Mouse (Mus musculus): Measurements from ENCODE around the gene Spata25. TPM values are rescaled to one million over a fixed set of nuclear protein-coding genes. Genes with fewer than 3 reads are reported as not detected.

Gene Spata25
- polyA plus RNA-seq, 1 experiment from 2014 or later: not detected

DNA sequence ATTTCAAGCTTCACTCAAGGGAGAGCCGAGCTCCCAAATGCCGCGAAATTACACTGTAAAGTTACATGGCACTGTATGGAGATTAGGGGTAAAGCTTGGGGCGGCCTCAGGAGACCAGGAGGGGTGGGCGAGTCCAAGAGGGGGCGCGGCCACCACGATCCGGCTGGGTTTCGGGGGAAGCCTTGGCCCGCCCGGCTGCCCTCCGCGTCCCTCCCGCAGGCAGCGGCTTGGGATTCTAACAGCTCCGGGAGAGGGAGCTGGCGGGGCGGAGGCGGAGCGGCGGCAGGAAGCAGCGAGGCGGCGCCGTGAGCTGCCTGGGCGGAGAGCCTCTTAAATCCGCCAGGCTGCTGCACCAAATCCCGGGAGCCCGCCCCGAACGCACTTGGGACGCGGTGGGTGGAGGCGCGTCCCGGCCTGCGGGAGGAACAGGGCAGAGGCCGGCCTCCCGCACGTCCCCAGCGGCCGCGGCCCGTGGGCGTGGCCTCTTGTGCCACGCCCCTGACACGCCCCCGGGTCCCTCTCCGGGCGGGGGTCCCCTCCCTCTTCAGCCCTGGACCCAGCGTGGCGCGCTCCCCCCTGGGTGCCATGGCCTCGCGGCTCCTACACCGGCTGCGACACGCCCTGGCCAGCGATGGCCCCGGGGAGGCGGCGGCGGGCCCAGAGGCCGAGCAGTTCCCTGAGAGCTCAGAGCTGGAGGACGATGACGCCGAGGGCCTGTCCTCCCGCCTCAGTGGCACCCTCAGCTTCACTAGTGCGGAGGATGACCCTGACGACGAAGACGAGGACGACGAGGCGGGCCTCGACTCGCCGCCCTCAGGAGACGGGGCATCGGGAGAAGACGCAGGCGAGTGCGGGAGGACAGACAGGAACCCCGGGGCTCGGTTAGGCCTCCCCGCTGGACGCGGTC lies 42.6 kb downstream of the Spata25 start, which contains the start of gene Snx21:
Gene Snx21 (plus strand): TSS at position 343 of the 907 bp plus-strand sequence.
- WGBS: under 1% methylated on average over 82 of the region's 89 CpGs
- H3K4me2 ChIP-seq (replicated peaks): peak within 1 kb of the TSS; percentile 64
- peak within 1 kb of the TSS; percentile 59 for H3K4me3 ChIP-seq (replicated peaks)
- ATAC-seq: peak; percentile 87
- H3K9ac ChIP-seq (replicated peaks): peak within 1 kb of the TSS; percentile 65
- no peaks in the 10 kb centered on the region for H3K9me3 ChIP-seq
- peaks cover 12% of the 10 kb centered on the region; the same call in 1 of the 2 replicates for H3K27me3 ChIP-seq
- H3K36me3 ChIP-seq: peaks cover 15% of the 10 kb centered on the region
- peaks cover 22% of the 10 kb centered on the region for H3K4me1 ChIP-seq (replicated peaks)
- peak within 1 kb of the TSS; percentile 35; the same call in 1 of the 2 replicates for H3K27ac ChIP-seq

DNA sequence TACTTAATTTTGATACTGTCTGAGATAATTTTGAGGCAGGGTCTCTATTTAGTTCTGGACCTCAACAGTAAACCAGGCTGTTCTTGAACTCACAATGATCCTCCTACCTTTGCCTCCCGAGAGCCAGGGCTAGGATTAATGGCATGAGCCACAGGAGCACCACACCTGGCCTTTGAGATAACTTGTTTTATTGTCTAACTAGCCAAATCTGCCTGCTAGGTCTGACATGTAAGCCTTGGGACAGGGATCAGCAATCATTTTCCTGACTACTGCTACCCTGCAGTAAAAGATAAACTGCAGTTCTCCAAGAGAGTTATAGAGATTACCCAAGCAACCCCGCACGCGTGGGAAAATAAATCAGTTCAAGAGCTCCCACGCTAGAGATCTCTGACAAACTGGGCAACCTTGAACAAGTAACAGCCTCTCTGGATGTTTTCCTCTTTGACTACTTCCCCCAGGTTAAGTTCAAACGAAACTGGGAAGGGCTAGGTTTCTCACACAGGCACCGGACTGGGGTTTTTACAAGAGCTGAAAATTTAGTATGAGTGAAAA lies 43.4 kb downstream of the Spata25 start:
- peaks cover 22% of the 10 kb centered on the region for H3K4me1 ChIP-seq (replicated peaks)
- H3K36me3 ChIP-seq: peaks cover 8% of the 10 kb centered on the region
- H3K4me2 ChIP-seq (replicated peaks): peak overlapping the region; percentile 64
- ATAC-seq: no peak
- WGBS: 21% methylated on average over 7 of the region's 7 CpGs
- peak overlapping the region; percentile 59 for H3K4me3 ChIP-seq (replicated peaks)
- no peaks in the 10 kb centered on the region for H3K9me3 ChIP-seq
- H3K27ac ChIP-seq: no peak overlapping the region
- H3K27me3 ChIP-seq: peaks cover 12% of the 10 kb centered on the region; the same call in 1 of the 2 replicates
- peak overlapping the region; percentile 65 for H3K9ac ChIP-seq (replicated peaks)

DNA sequence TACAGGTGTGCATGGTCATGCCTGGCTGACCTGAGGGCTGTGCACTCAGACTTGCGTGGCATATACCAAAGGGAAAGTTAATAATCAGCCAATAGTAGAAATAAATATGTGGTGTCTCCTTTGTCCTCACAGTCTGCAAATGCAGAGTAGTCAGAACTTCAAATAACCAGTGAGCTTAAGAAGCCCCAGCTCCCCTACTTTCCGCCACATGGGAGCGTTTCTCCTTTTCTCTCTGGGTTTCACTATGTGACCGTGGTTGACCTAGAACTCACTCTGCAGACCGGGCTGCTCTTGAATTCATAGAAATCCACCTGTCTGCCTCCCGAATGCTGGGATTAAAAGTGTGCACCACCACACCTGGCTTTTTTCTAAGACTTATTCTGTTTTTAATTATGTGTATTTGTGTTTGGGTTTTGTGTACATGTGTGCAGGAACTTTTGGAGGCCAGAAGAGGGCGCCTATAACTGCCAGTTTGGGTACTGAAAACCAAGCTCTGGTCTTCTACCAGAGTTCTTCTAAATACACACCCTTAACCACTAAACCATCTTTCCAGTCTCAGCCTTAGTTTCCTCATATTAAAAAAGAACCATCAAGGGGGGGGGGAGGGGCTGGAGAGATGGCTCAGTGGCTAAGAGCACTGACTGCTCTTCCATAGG lies 44.3 kb downstream of the Spata25 start:
- H3K27me3 ChIP-seq: peaks cover 12% of the 10 kb centered on the region; the same call in 1 of the 2 replicates
- no peak for ATAC-seq
- H3K9ac ChIP-seq (replicated peaks): no peak overlapping the region
- WGBS: 76% methylated on average over 7 of the region's 7 CpGs
- no peak overlapping the region for H3K4me2 ChIP-seq (replicated peaks)
- H3K9me3 ChIP-seq: no peaks in the 10 kb centered on the region
- H3K4me3 ChIP-seq (replicated peaks): no peak overlapping the region
- peaks cover 22% of the 10 kb centered on the region for H3K4me1 ChIP-seq (replicated peaks)
- H3K27ac ChIP-seq: no peak overlapping the region
- H3K36me3 ChIP-seq: peaks cover 3% of the 10 kb centered on the region; the same call in 1 of the 2 replicates

GRCm38 (mm10) chr2:164781876-164782275 lies 46.5 kb downstream of the Spata25 start:
- 76% methylated on average over 4 of the region's 4 CpGs for WGBS
- no peak overlapping the region for H3K4me2 ChIP-seq (replicated peaks)
- peaks cover 12% of the 10 kb centered on the region; the same call in 1 of the 2 replicates for H3K27me3 ChIP-seq
- H3K4me1 ChIP-seq (replicated peaks): peaks cover 18% of the 10 kb centered on the region
- no peaks in the 10 kb centered on the region for H3K9me3 ChIP-seq
- H3K4me3 ChIP-seq (replicated peaks): no peak overlapping the region
- no peak for ATAC-seq
- no peak overlapping the region for H3K27ac ChIP-seq
- no peaks in the 10 kb centered on the region for H3K36me3 ChIP-seq
- no peak overlapping the region for H3K9ac ChIP-seq (replicated peaks)

GRCm38 (mm10) chr2:164779481-164780086 lies 48.8 kb downstream of the Spata25 start, which contains the start of gene Tnnc2:
TSS of gene Tnnc2 (minus strand) at chr2:164779967.
- Histone ChIP-seq H3K27me3 (peaks cover 12% of the 10 kb centered on the region; the same call in 1 of the 2 replicates), H3K36me3 (no peaks in the 10 kb centered on the region), H3K4me3 (replicated peaks) (no peak within 1 kb of the TSS), H3K27ac (no peak within 1 kb of the TSS), H3K9me3 (no peaks in the 10 kb centered on the region), H3K4me1 (replicated peaks) (0 out of 2 replicates have a peak, but pooled peaks cover under 1% of the 10 kb centered on the region), H3K9ac (replicated peaks) (no peak within 1 kb of the TSS), H3K4me2 (replicated peaks) (no peak within 1 kb of the TSS)
- no peak for ATAC-seq
- 74% methylated on average over 8 of the region's 8 CpGs for WGBS

GRCm38 (mm10) chr2:164778809-164779208 lies 49.5 kb downstream of the Spata25 start:
- no peaks in the 10 kb centered on the region for H3K36me3 ChIP-seq
- no peak overlapping the region for H3K9ac ChIP-seq (replicated peaks)
- H3K4me3 ChIP-seq (replicated peaks): no peak overlapping the region
- H3K27ac ChIP-seq: no peak overlapping the region
- 85% methylated on average over 7 of the region's 7 CpGs for WGBS
- no peak overlapping the region for H3K4me2 ChIP-seq (replicated peaks)
- H3K9me3 ChIP-seq: no peaks in the 10 kb centered on the region
- no peak for ATAC-seq
- H3K4me1 ChIP-seq (replicated peaks): no peaks in the 10 kb centered on the region
- H3K27me3 ChIP-seq: peaks cover 6% of the 10 kb centered on the region; the same call in 1 of the 2 replicates

DNA sequence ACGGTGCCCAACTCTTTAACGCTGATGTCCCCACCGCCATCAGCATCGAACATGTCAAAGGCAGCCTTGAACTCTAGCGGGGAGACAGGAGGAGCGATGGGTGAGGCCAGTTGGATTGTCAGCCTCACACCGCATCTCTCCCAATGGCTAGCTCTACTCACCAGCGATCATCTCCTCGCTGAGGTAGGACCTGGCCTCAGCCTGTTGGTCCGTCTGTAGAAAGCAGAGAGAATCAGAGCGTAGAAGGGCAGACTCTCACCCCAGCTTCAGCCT lies 50.4 kb downstream of the Spata25 start:
- H3K9me3 ChIP-seq: no peaks in the 10 kb centered on the region
- 0 out of 2 replicates have a peak, but pooled peaks cover 4% of the 10 kb centered on the region for H3K27me3 ChIP-seq
- H3K4me2 ChIP-seq (replicated peaks): no peak overlapping the region
- H3K4me3 ChIP-seq (replicated peaks): no peak overlapping the region
- ATAC-seq: no peak
- H3K9ac ChIP-seq (replicated peaks): no peak overlapping the region
- no peaks in the 10 kb centered on the region for H3K4me1 ChIP-seq (replicated peaks)
- no peak overlapping the region for H3K27ac ChIP-seq
- 88% methylated on average over 11 of the region's 11 CpGs for WGBS
- H3K36me3 ChIP-seq: peaks cover 2% of the 10 kb centered on the region; the same call in 1 of the 2 replicates

GRCm38 (mm10) chr2:164777246-164778014 lies 50.9 kb downstream of the Spata25 start:
- Histone ChIP-seq H3K27ac (no peak overlapping the region), H3K4me3 (replicated peaks) (no peak overlapping the region), H3K4me2 (replicated peaks) (no peak overlapping the region), H3K36me3 (peaks cover 4% of the 10 kb centered on the region; the same call in 1 of the 2 replicates), H3K9ac (replicated peaks) (no peak overlapping the region), H3K9me3 (no peaks in the 10 kb centered on the region), H3K27me3 (no peaks in the 10 kb centered on the region), H3K4me1 (replicated peaks) (no peaks in the 10 kb centered on the region)
- ATAC-seq: no peak
- WGBS: 86% methylated on average over 30 of the region's 30 CpGs

GRCm38 (mm10) chr2:164776801-164777200 lies 51.5 kb downstream of the Spata25 start:
- Histone ChIP-seq H3K4me1 (replicated peaks) (peaks cover 6% of the 10 kb centered on the region), H3K36me3 (peaks cover 4% of the 10 kb centered on the region; the same call in 1 of the 2 replicates), H3K4me2 (replicated peaks) (no peak overlapping the region), H3K27ac (no peak overlapping the region), H3K27me3 (no peaks in the 10 kb centered on the region), H3K4me3 (replicated peaks) (no peak overlapping the region), H3K9ac (replicated peaks) (no peak overlapping the region), H3K9me3 (no peaks in the 10 kb centered on the region)
- WGBS: 72% methylated on average over 17 of the region's 17 CpGs
- ATAC-seq: no peak

All from midbrain, embryonic 13.5 days (tissue).